Mouse (Mus musculus): ENCODE measurements around the gene Plce1. TPM values are rescaled to one million over a fixed set of nuclear protein-coding genes. Genes with fewer than 3 reads are reported as not detected.

The Plce1 gene
- polyA plus RNA-seq, 1 experiment from 2014 or later = 5.3 TPM

DNA sequence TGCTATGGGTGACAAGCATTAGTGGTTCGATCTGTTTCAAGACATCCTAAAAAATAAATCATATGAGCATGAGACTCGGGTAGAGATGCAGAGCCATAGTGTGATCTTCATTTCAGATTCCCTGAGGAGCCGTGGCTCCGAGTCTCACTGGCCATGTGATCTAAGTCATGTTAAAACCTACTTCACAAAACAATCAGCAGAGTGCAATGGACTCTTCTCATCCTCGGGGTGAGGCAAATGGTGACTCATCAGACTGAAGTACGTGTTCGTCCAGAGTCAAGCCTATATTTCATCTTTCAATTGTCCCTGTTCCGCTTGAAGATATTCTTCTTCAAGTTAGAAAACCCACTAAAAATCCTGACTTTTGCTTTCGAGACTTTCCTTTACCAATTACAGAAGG is 302.6 kb downstream of the Plce1 start:
- ATAC-seq (ENCODE audit: insufficient number of reproducible peaks, low FRiP score, low TSS enrichment, low read depth) = no peak
- Histone ChIP-seq H3K4me3 (replicated peaks) (no peak overlapping the region), H3K9ac (no peak overlapping the region), H3K36me3 (peaks cover 11% of the 10 kb centered on the region; the same call in 1 of the 2 replicates), H3K4me1 (no peaks in the 10 kb centered on the region), H3K9me3 (replicated peaks) (no peaks in the 10 kb centered on the region), H3K4me2 (replicated peaks) (no peak overlapping the region), H3K27me3 (no peaks in the 10 kb centered on the region), H3K27ac (replicated peaks) (no peak overlapping the region)
- WGBS = 76% methylated on average over 9 of the region's 9 CpGs

GRCm38 (mm10) chr19:38787756-38788155 is 306.8 kb downstream of the Plce1 start:
- no peaks in the 10 kb centered on the region for H3K4me1 ChIP-seq
- no peak overlapping the region for H3K27ac ChIP-seq (replicated peaks)
- H3K4me2 ChIP-seq (replicated peaks) = no peak overlapping the region
- no peak overlapping the region for H3K4me3 ChIP-seq (replicated peaks)
- no peak for ATAC-seq (ENCODE audit: insufficient number of reproducible peaks, low FRiP score, low TSS enrichment, low read depth)
- no peaks in the 10 kb centered on the region for H3K9me3 ChIP-seq (replicated peaks)
- no peak overlapping the region for H3K9ac ChIP-seq
- H3K27me3 ChIP-seq = no peaks in the 10 kb centered on the region
- H3K36me3 ChIP-seq = peaks cover 38% of the 10 kb centered on the region
- 85% methylated on average over 6 of the region's 6 CpGs for WGBS

- Histone ChIP-seq H3K9me3 (replicated peaks) (no peaks in the 10 kb centered on the region), H3K9ac (no peak overlapping the region), H3K4me2 (replicated peaks) (no peak overlapping the region), H3K36me3 (peaks cover 81% of the 10 kb centered on the region), H3K27ac (replicated peaks) (no peak overlapping the region), H3K4me1 (no peaks in the 10 kb centered on the region), H3K27me3 (no peaks in the 10 kb centered on the region), H3K4me3 (replicated peaks) (no peak overlapping the region)
- ATAC-seq (ENCODE audit: insufficient number of reproducible peaks, low FRiP score, low TSS enrichment, low read depth) = no peak; the same call in 1 of the 2 replicates
- 92% methylated on average over 7 of the region's 7 CpGs for WGBS
These were observed 312.7 kb downstream of the Plce1 start for GRCm38 (mm10) chr19:38793563-38794045.

- no peak for ATAC-seq (ENCODE audit: insufficient number of reproducible peaks, low FRiP score, low TSS enrichment, low read depth)
- Histone ChIP-seq H3K27ac (replicated peaks) (no peak overlapping the region), H3K9ac (no peak overlapping the region), H3K4me2 (replicated peaks) (no peak overlapping the region), H3K27me3 (no peaks in the 10 kb centered on the region), H3K4me3 (replicated peaks) (no peak overlapping the region), H3K36me3 (peaks cover 71% of the 10 kb centered on the region), H3K9me3 (replicated peaks) (no peaks in the 10 kb centered on the region), H3K4me1 (no peaks in the 10 kb centered on the region)
- 86% methylated on average over 5 of the region's 5 CpGs for WGBS
These were observed 315.6 kb downstream of the Plce1 start for GRCm38 (mm10) chr19:38796546-38796945.

DNA sequence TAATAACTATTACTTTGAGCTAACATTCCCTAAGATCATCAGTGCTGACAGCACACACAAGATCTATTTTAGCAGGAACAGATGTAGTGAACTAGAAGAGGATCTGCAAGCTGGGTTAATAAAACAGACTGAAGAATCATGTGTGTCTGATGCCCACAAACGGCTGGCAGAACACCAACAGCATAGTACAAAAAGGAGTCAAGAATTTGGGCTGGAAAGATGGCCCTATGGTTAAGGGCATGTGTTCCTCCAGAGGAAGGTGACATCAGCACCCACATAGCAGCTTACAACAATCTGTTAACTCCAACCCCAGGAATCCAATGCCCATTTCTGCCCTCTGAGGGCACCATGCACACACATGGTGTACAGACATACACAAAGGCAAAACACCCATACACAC is 317.4 kb downstream of the Plce1 start:
- no peaks in the 10 kb centered on the region for H3K27me3 ChIP-seq
- peaks cover 76% of the 10 kb centered on the region for H3K36me3 ChIP-seq
- H3K9me3 ChIP-seq (replicated peaks) = no peaks in the 10 kb centered on the region
- no peak overlapping the region for H3K9ac ChIP-seq
- no peak overlapping the region for H3K4me2 ChIP-seq (replicated peaks)
- 61% methylated on average over 1 of the region's 1 CpGs for WGBS
- no peak overlapping the region for H3K4me3 ChIP-seq (replicated peaks)
- ATAC-seq (ENCODE audit: insufficient number of reproducible peaks, low FRiP score, low TSS enrichment, low read depth) = no peak
- H3K27ac ChIP-seq (replicated peaks) = no peak overlapping the region
- H3K4me1 ChIP-seq = no peaks in the 10 kb centered on the region

- H3K9ac ChIP-seq = no peak overlapping the region
- H3K4me1 ChIP-seq = no peaks in the 10 kb centered on the region
- no peak overlapping the region for H3K4me2 ChIP-seq (replicated peaks)
- peaks cover 76% of the 10 kb centered on the region for H3K36me3 ChIP-seq
- H3K4me3 ChIP-seq (replicated peaks) = no peak overlapping the region
- WGBS = 78% methylated on average over 6 of the region's 6 CpGs
- no peaks in the 10 kb centered on the region for H3K27me3 ChIP-seq
- ATAC-seq (ENCODE audit: insufficient number of reproducible peaks, low FRiP score, low TSS enrichment, low read depth) = no peak
- no peak overlapping the region for H3K27ac ChIP-seq (replicated peaks)
- H3K9me3 ChIP-seq (replicated peaks) = no peaks in the 10 kb centered on the region
These were observed 317.9 kb downstream of the Plce1 start for GRCm38 (mm10) chr19:38798801-38799200.

DNA sequence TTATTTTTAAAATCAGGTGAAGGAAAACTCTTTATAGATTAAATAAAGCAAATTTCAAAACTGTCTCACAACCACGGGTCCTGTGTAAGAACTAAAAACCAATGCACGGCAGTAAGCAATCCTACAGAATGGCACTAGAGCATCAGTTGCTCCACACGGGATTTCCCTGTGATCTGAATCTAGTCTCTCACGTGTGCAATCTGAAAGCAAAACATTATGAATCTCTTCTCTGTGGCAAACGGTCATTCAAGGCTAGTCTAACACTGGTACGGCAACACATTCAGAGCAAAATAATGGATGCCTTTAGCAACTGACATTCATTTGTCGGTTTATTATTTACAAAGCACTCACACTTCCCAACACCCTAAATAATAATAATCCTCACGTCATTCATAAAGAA is 337.3 kb downstream of the Plce1 start:
- ATAC-seq (ENCODE audit: insufficient number of reproducible peaks, low FRiP score, low TSS enrichment, low read depth) = no peak
- no peaks in the 10 kb centered on the region for H3K27me3 ChIP-seq
- peak overlapping the region; percentile 60 for H3K4me2 ChIP-seq (replicated peaks)
- H3K4me3 ChIP-seq (replicated peaks) = peak overlapping the region; percentile 83
- no peaks in the 10 kb centered on the region for H3K9me3 ChIP-seq (replicated peaks)
- 30% methylated on average over 8 of the region's 8 CpGs for WGBS
- H3K9ac ChIP-seq = peak overlapping the region; percentile 53
- H3K36me3 ChIP-seq = peaks cover 20% of the 10 kb centered on the region
- H3K27ac ChIP-seq (replicated peaks) = no peak overlapping the region
- H3K4me1 ChIP-seq = peaks cover 10% of the 10 kb centered on the region

- peak within 1 kb of the TSS; percentile 83 for H3K4me3 ChIP-seq (replicated peaks)
- peaks cover 18% of the 10 kb centered on the region for H3K36me3 ChIP-seq
- H3K9ac ChIP-seq = peak within 1 kb of the TSS; percentile 53
- H3K9me3 ChIP-seq (replicated peaks) = no peaks in the 10 kb centered on the region
- peak within 1 kb of the TSS; percentile 60 for H3K4me2 ChIP-seq (replicated peaks)
- under 1% methylated on average over 38 of the region's 38 CpGs for WGBS
- peak; percentile 92 for ATAC-seq (ENCODE audit: insufficient number of reproducible peaks, low FRiP score, low TSS enrichment, low read depth)
- H3K27ac ChIP-seq (replicated peaks) = peak within 1 kb of the TSS; percentile 75
- peaks cover 10% of the 10 kb centered on the region for H3K4me1 ChIP-seq
- no peaks in the 10 kb centered on the region for H3K27me3 ChIP-seq
These were observed 338.0 kb downstream of the Plce1 start, which contains the start of gene Noc3l for GRCm38 (mm10) chr19:38818766-38819426. Gene Noc3l, minus strand, starts transcription at chr19:38819237.

DNA sequence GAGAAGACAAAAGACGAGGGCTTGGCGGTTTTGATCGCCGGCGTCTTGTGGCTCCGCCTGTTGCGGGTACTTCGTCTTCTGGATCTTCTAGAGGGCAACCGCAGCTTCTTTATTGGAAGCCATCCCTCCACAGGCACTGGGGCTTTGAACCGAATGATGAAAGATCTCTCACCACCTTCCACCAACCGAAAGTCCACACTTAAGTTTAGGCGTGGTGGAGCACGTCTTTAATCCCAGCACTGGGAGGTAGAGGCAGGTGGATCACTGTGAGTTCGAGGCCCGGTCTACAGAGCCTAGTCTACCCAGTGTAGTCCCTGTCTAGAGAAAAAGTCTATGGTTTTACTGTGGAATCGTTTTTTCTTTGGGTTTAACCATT is 338.5 kb downstream of the Plce1 start:
- WGBS = 12% methylated on average over 16 of the region's 16 CpGs
- Histone ChIP-seq H3K4me1 (peaks cover 10% of the 10 kb centered on the region), H3K4me2 (replicated peaks) (peak overlapping the region; percentile 60), H3K36me3 (peaks cover 13% of the 10 kb centered on the region), H3K27ac (replicated peaks) (peak overlapping the region; percentile 75), H3K4me3 (replicated peaks) (peak overlapping the region; percentile 83), H3K9ac (peak overlapping the region; percentile 53), H3K9me3 (replicated peaks) (no peaks in the 10 kb centered on the region), H3K27me3 (no peaks in the 10 kb centered on the region)
- peak; percentile 51 for ATAC-seq (ENCODE audit: insufficient number of reproducible peaks, low FRiP score, low TSS enrichment, low read depth)

- 74% methylated on average over 4 of the region's 4 CpGs for WGBS
- H3K27ac ChIP-seq (replicated peaks) = no peak overlapping the region
- no peak overlapping the region for H3K9ac ChIP-seq
- H3K4me3 ChIP-seq (replicated peaks) = no peak overlapping the region
- H3K4me1 ChIP-seq = peaks cover 10% of the 10 kb centered on the region
- H3K36me3 ChIP-seq = peaks cover 4% of the 10 kb centered on the region; the same call in 1 of the 2 replicates
- ATAC-seq (ENCODE audit: insufficient number of reproducible peaks, low FRiP score, low TSS enrichment, low read depth) = no peak
- no peak overlapping the region for H3K4me2 ChIP-seq (replicated peaks)
- no peaks in the 10 kb centered on the region for H3K27me3 ChIP-seq
- no peaks in the 10 kb centered on the region for H3K9me3 ChIP-seq (replicated peaks)
These were observed 339.4 kb downstream of the Plce1 start for GRCm38 (mm10) chr19:38820186-38820804.

- 15% methylated on average over 1 of the region's 1 CpGs for WGBS
- H3K9ac ChIP-seq = no peak overlapping the region
- ATAC-seq (ENCODE audit: insufficient number of reproducible peaks, low FRiP score, low TSS enrichment, low read depth) = no peak
- H3K9me3 ChIP-seq (replicated peaks) = no peaks in the 10 kb centered on the region
- H3K4me3 ChIP-seq (replicated peaks) = no peak overlapping the region
- no peaks in the 10 kb centered on the region for H3K36me3 ChIP-seq
- H3K4me1 ChIP-seq = peaks cover 9% of the 10 kb centered on the region; the same call in 1 of the 2 replicates
- H3K27ac ChIP-seq (replicated peaks) = no peak overlapping the region
- H3K4me2 ChIP-seq (replicated peaks) = no peak overlapping the region
- H3K27me3 ChIP-seq = no peaks in the 10 kb centered on the region
These were observed 352.3 kb downstream of the Plce1 start for GRCm38 (mm10) chr19:38833224-38833623.
